Mouse (Mus musculus): Measurements from ENCODE around the gene Atg5.

DNA sequence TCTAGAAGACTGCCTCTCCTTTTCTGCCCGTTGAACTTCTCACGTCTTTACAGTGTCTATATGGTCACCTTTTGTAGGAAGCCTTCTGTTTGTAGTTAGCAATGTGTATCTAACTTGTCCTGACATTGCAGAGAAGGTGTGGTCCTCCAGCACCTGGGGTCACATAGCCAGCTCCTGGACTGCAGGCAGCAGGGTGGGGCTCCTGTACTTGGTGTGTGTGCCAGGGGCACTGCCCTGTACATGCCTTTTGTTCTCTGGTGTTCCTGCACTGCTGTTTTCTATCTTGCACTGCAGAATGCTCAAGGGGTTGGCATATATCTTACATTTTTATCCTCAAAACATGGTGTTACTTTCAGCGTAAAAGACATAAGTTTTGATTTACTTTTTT lies 36.2 kb downstream of the Atg5 start:
- TF ChIP-seq POLR2A (IDR thresholded peaks at IDR 0.05; ENCODE audit: extremely low read depth, insufficient read depth, low read length) (no peak), CTCF (IDR thresholded peaks at IDR 0.05; ENCODE audit: extremely low read depth, insufficient read depth, low read length) (no peak)
